Mouse (Mus musculus): ENCODE data around the gene Slc25a3. TPM values are rescaled to one million over a fixed set of nuclear protein-coding genes. Genes with fewer than 3 reads are reported as not detected.

The Slc25a3 gene
- total and polyA plus RNA-seq, 3 experiments: 428 to 792 (median 509) TPM

GRCm38 (mm10) chr10:91137400-91137799, 13.5 kb upstream of the Slc25a3 start:
- peak; percentile 66 for TF ChIP-seq IRF4 (IDR thresholded peaks at IDR 0.05; ENCODE audit: low read depth, low read length)
- TF ChIP-seq EP300 (IDR thresholded peaks at IDR 0.05; ENCODE audit: low read length): peak; percentile 71
- TF ChIP-seq HCFC1 (IDR thresholded peaks at IDR 0.05; ENCODE audit: low read depth, low read length): peak; percentile 43; the same call in 1 of the 2 replicates
- peak; percentile 60 for TF ChIP-seq ELF1 (IDR thresholded peaks at IDR 0.05; ENCODE audit: low read depth, low read length)
- TF ChIP-seq NELFE (IDR thresholded peaks at IDR 0.05; ENCODE audit: low read depth, low read length): peak; percentile 22; the same call in 1 of the 2 replicates
- peak; percentile 52; the same call in 1 of the 2 replicates for TF ChIP-seq ZNF384 (IDR thresholded peaks at IDR 0.05; ENCODE audit: low read depth, low read length)
- TF ChIP-seq E2F4 (IDR thresholded peaks at IDR 0.05; ENCODE audit: insufficient replicate concordance, low read depth, low read length): no peak
- no peak for TF ChIP-seq PAX5 (IDR thresholded peaks at IDR 0.05; ENCODE audit: low read length)
- H3K27ac ChIP-seq (ENCODE audit: insufficient read depth, low read depth): no peak overlapping the region; the same call in 1 of the 2 replicates
- peak overlapping the region in 2 of 3 experiments; percentile 25 to 61 for H3K4me3 ChIP-seq (replicated peaks in 1 of 3; ENCODE audit: low read depth in 2 of 3, low read length in 2 of 3, poor library complexity in 1 of 3)
- H3K79me2 ChIP-seq (replicated peaks; ENCODE audit: control insufficient read depth, extremely low read depth, insufficient read depth, poor library complexity, severe bottlenecking): no peaks in the 10 kb centered on the region
- peaks cover 0 to 2% of the 10 kb centered on the region in 2 experiments for H3K36me3 ChIP-seq (replicated peaks in 1 of 2; ENCODE audit: control insufficient read depth in 1 of 2, insufficient read depth in 1 of 2, low read length in 1 of 2)
- H3K27me3 ChIP-seq (replicated peaks): no peaks in the 10 kb centered on the region
- H3K4me1 ChIP-seq (ENCODE audit: control insufficient read depth in 1 of 2, insufficient read depth in 2 of 2): peaks cover 0 to 28% of the 10 kb centered on the region in 2 experiments; a peak in 2 of 4 replicates
- dilution Hi-C loops (cut with MboI; ENCODE audit: extremely low pct_ligation_motif_present, extremely low pct_unique_long_range_greater_than_20kb, low sequenced_read_pairs): no loop called here
- no peak overlapping the region for H3K4me2 ChIP-seq (ENCODE audit: insufficient read depth, low read depth, poor library complexity, severe bottlenecking)
- H3K9me3 ChIP-seq (replicated peaks; ENCODE audit: low read length): no peaks in the 10 kb centered on the region
- H3K9ac ChIP-seq (ENCODE audit: insufficient read depth, low read depth): no peak overlapping the region
- in situ Hi-C loops (cut with MboI; ENCODE audit: low pct_ligation_motif_present, low pct_unique_long_range_greater_than_20kb, low sequenced_read_pairs): no loop called here
- DNase-seq (ENCODE audit: extremely low read depth): peak; percentile 83

- H3K4me1 ChIP-seq (ENCODE audit: control insufficient read depth in 1 of 2, insufficient read depth in 2 of 2): peaks cover 0 to 23% of the 10 kb centered on the region in 2 experiments; a peak in 2 of 4 replicates
- no peak overlapping the region for H3K4me3 ChIP-seq (replicated peaks in 1 of 3; ENCODE audit: low read depth in 2 of 3, low read length in 2 of 3, poor library complexity in 1 of 3)
- H3K9ac ChIP-seq (ENCODE audit: insufficient read depth, low read depth): no peak overlapping the region
- H3K79me2 ChIP-seq (replicated peaks; ENCODE audit: control insufficient read depth, extremely low read depth, insufficient read depth, poor library complexity, severe bottlenecking): no peaks in the 10 kb centered on the region
- H3K36me3 ChIP-seq (replicated peaks in 1 of 2; ENCODE audit: control insufficient read depth in 1 of 2, insufficient read depth in 1 of 2, low read length in 1 of 2): peaks cover 0 to 2% of the 10 kb centered on the region in 2 experiments
- in situ Hi-C loops (cut with MboI; ENCODE audit: low pct_ligation_motif_present, low pct_unique_long_range_greater_than_20kb, low sequenced_read_pairs) (no loop called here), dilution Hi-C loops (cut with MboI; ENCODE audit: extremely low pct_ligation_motif_present, extremely low pct_unique_long_range_greater_than_20kb, low sequenced_read_pairs) (no loop called here)
- no peaks in the 10 kb centered on the region for H3K9me3 ChIP-seq (replicated peaks; ENCODE audit: low read length)
- no peak overlapping the region for H3K27ac ChIP-seq (ENCODE audit: insufficient read depth, low read depth)
- no peaks in the 10 kb centered on the region for H3K27me3 ChIP-seq (replicated peaks)
- no peak overlapping the region for H3K4me2 ChIP-seq (ENCODE audit: insufficient read depth, low read depth, poor library complexity, severe bottlenecking)
- no peak for DNase-seq (ENCODE audit: extremely low read depth)
- no peak for TF ChIP-seq USF2 (conservative IDR thresholded peaks at IDR 0.05; ENCODE audit: low read depth, low read length)
- no peak for TF ChIP-seq RCOR1 (conservative IDR thresholded peaks at IDR 0.05; ENCODE audit: low read depth, low read length)
- TF ChIP-seq NRF1 (IDR thresholded peaks at IDR 0.05; ENCODE audit: low read depth, low read length): no peak
- TF ChIP-seq ZKSCAN1 (IDR thresholded peaks at IDR 0.05; ENCODE audit: borderline replicate concordance, low read depth, low read length): no peak
- TF ChIP-seq MAX (IDR thresholded peaks at IDR 0.05; ENCODE audit: low read length): no peak
- TF ChIP-seq ELF1 (IDR thresholded peaks at IDR 0.05; ENCODE audit: low read depth, low read length): no peak
- TF ChIP-seq E2F4 (IDR thresholded peaks at IDR 0.05; ENCODE audit: insufficient replicate concordance, low read depth, low read length): no peak
- no peak for TF ChIP-seq MAZ (IDR thresholded peaks at IDR 0.05; ENCODE audit: low read depth, low read length)
- TF ChIP-seq JUN (IDR thresholded peaks at IDR 0.05; ENCODE audit: insufficient read depth, low read depth, low read length): no peak
- no peak for TF ChIP-seq TBP (conservative IDR thresholded peaks at IDR 0.05; ENCODE audit: low read depth, low read length)
These were observed 11.6 kb upstream of the Slc25a3 start for GRCm38 (mm10) chr10:91135302-91135972.
